Mouse (Mus musculus) embryonic fibroblast, embryonic 13.5 days (primary cell): ENCODE data around the gene Pigp. TPM values are rescaled to one million over a fixed set of nuclear protein-coding genes. Genes with fewer than 3 reads are reported as not detected.
"Not testable (repeated sequence)": the region's sequence is repeated elsewhere in the genome, so short reads cannot be mapped to it uniquely, and the experiment has no call there.

Experiments used
- H3K27ac ChIP-seq: 2 replicates; pipeline ENCODE4 v1.5.1; 2012; ENCODE audit warnings: low read length, control low read depth, inconsistent platforms; ENCODE audit not compliant: insufficient read depth
- H3K4me1 ChIP-seq: 2 replicates; pipeline ENCODE4 v1.6.1; 2011; ENCODE audit warnings: low read length; ENCODE audit not compliant: control insufficient read depth, insufficient read depth
- H3K4me3 ChIP-seq: 2 replicates; pipeline ENCODE4 v1.5.1; 2011; ENCODE audit warnings: mild to moderate bottlenecking, control low read depth, low read length; ENCODE audit not compliant: insufficient read depth
- CTCF ChIP-seq: IDR thresholded peaks from 2 replicates; pipeline ENCODE4 v1.5.1; 2011; ENCODE audit warnings: mild to moderate bottlenecking, control low read depth, low read length, moderate library complexity, borderline replicate concordance; ENCODE audit not compliant: insufficient read depth
- POLR2A ChIP-seq: IDR thresholded peaks from 2 replicates; pipeline ENCODE4 v1.6.1; 2011; ENCODE audit warnings: low read depth, mild to moderate bottlenecking, control low read depth, low read length, moderate library complexity
- polyA plus RNA-seq: library from polyadenylated mRNA; stranded (reverse); fragments of >200 nt; gene quantifications from 2 replicates; pipeline ENCODE4 v1.2.4, GENCODE M21; 2011; ENCODE audit warnings: low read depth; ENCODE audit not compliant: missing spikeins, insufficient read length

The Pigp gene
- polyA plus RNA-seq, 1 experiment = 64.3 TPM

DNA sequence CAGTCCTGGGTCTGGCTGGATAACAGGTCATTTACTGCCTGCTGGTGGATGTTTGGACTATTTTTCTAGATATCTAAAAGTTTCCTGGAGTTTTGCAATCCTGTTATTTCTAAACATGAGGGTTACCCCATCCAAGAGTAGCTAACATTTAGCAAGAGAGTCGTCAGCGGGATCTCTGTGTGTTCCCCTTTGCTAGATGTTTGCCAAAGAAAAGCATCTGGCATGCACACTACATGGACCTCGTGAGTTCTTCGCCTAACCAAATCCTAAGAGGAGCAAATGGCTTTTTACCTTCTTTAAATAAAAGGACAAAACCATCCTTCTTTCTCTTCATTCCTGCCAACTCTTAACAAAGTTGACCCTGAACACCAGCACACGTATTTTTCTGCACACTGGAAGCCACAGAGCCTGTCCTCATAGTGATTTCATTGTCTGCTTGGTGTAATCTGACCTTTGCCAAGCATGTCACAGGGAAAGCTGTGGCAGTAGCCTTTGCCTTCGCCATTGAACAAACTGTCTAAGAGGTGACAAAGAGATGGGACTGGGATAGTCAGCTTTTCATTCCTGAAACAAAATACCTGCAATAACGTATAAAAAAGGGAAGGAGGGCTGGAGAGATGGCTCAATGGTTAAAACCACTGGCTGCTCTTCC lies 24.4 kb downstream of the Pigp start:
- Histone ChIP-seq H3K4me3 (no peak overlapping the region), H3K4me1 (no peaks in the 10 kb centered on the region), H3K27ac (no peak overlapping the region)
- TF ChIP-seq POLR2A = no peak
- TF ChIP-seq CTCF = no peak

DNA sequence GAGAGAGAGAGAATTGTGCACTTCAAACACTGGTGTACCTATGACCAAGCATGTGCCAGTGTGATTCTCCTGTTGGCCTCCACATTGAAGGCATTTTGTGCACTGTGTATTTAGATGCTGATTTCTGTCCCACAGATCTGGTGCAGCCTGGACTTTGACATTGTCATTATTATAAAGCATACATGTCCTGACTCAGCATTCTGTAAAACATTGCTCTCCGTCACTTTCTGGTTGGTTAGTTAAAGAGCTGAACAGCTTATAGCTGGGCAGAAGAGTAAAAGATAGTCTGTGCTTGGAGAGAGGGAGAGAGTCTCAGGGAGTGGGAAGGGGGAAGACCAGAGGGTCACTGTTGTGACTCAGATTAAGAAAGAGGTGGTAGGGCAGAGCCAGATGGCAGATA lies 25.9 kb downstream of the Pigp start:
- H3K27ac ChIP-seq = no peak overlapping the region
- no peaks in the 10 kb centered on the region for H3K4me1 ChIP-seq
- no peak for TF ChIP-seq POLR2A
- TF ChIP-seq CTCF = no peak
- H3K4me3 ChIP-seq = no peak overlapping the region

DNA sequence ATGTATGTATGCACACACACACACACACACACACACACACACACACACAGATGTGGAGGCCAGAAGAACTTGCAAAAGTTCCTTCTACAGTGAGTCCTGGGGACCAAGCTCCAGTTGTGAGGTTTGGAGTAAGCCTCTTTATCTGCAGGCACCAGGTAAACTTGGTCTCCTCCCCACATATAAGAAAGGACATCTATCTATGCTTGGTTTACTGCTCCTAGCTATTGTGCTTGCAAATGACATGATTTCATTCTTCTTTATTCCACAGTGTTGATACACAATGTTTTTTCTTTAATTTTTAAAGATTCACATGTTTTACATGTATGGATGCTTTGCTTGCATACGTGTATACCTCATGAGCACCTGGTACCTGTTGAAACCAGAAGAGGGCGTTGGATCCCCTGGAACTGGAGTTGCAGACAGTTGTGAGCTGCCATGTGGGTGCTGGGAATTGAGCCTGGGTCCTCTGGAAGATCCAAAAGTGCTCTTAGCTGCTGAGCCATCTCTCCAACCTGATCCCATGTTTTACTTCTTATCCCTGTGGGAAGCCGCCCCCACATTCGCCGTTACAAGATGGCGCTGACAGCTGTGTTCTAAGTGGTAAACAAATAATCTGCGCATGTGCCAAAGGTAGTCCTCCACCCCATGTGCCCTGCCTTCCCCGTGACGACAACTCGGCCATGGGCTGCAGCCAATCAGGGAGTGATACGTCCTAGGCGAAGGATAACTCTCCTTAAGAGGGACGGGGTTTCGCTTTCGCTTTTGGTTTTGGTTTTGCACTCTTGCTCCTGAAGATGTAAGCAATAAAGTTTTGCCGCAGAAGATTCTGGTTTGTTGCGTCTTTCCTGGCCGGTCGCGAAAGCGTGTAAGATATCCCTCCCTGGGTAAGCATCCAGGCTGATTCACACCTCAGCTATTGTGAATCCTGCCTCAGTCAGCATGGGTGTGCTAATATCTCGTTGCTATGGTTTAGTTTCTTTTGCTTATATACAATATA lies 32.2 kb downstream of the Pigp start:
- H3K27ac ChIP-seq, H3K4me3 ChIP-seq, H3K4me1 ChIP-seq: not testable (repeated sequence)

DNA sequence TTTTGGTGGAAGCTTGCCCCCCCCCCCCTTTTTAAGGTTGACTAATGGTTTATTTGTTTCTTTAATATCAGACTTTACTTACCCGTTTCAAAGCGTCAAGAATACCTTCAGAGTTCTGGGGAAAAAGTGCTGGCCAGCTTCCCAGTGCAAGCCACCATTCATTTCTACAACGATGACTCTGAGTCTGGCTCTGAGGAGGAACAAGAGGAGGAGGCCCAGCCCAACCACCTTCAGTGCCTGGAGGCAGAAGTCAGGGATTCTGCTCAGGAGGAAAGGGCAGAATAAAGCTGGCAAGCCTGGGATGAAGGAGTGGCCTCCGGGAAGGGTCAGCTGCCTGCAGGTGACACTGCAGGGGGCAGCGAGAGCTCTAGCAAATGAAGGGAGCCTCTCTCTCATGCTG lies 36.0 kb downstream of the Pigp start:
- no peaks in the 10 kb centered on the region for H3K4me1 ChIP-seq
- H3K4me3 ChIP-seq = no peak overlapping the region
- TF ChIP-seq POLR2A (no peak), CTCF (no peak)
- H3K27ac ChIP-seq = no peak overlapping the region

DNA sequence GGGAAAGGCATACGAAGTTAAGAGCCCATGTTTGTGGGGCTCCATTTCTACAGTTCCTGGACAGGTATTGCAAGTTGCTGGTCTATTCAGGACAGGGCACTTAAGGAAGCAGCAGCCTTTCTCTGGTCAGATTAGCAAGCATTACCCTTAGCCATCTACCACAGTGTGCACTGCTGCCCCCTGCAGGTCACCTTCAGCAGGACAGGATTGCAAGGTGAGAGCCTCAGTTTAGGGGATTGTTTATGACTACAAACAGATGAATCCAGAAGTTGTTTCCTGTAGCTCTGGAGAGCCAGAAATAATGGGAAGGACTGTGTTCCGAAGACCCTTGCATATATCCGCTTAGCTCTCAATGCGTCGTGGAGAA lies 39.8 kb downstream of the Pigp start:
- H3K27ac ChIP-seq = no peak overlapping the region
- no peak overlapping the region for H3K4me3 ChIP-seq
- TF ChIP-seq CTCF (peak; percentile 87; the same call in 1 of the 2 replicates), POLR2A (no peak)
- H3K4me1 ChIP-seq = no peaks in the 10 kb centered on the region

DNA sequence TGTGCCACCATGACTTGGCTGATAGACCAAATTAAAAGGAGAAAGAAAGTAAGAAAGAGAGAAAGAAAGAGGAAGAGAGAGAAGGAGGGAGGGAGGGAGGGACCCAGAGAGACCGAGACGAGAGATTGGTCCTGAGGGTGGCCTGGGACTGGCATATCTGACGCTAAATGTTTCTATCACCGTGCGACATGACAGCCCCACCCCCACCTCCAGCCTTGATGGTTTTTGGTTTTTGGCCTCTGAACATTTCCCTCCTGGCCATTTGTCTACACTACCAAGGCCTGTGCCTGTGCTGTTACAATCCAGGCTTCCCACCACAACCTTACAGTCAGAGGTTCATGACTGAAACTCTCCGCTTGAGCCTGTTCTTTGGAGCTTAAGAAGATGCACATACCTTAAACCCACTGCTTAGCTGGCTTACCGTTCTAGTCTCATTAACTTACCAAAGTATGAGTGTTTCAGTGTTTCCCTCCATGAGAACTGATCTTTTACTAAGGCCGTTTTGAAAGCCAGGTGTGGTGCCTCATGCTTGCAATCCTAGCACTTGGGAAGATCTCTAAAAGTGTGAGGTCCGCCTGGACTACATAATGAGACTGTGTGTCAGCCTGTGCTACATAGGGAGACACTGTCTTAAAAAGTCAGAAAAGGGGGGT lies 40.3 kb downstream of the Pigp start:
- H3K27ac ChIP-seq = no peak overlapping the region
- H3K4me3 ChIP-seq = no peak overlapping the region
- TF ChIP-seq POLR2A (no peak), CTCF (no peak)
- no peaks in the 10 kb centered on the region for H3K4me1 ChIP-seq

DNA sequence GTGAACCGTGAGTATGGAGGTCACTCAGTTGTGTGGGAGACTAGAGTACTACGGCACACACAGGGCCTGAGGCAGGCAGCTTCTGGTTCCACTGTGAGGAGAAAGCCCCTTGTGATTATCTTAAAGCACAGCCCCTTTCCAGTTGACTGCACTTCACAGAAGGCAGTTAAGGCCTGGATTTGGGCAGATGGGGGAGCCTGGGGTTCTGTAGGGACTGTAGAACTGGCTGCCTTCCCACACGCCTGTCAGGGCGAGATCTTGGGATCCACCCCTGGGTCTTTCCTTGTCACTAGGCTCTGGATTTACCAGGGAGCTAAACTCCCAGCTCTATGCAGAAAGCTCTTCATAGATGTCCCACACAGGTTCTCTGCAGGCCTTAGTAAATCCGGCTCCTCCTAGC lies 41.2 kb downstream of the Pigp start:
- no peak for TF ChIP-seq POLR2A
- TF ChIP-seq CTCF = no peak

DNA sequence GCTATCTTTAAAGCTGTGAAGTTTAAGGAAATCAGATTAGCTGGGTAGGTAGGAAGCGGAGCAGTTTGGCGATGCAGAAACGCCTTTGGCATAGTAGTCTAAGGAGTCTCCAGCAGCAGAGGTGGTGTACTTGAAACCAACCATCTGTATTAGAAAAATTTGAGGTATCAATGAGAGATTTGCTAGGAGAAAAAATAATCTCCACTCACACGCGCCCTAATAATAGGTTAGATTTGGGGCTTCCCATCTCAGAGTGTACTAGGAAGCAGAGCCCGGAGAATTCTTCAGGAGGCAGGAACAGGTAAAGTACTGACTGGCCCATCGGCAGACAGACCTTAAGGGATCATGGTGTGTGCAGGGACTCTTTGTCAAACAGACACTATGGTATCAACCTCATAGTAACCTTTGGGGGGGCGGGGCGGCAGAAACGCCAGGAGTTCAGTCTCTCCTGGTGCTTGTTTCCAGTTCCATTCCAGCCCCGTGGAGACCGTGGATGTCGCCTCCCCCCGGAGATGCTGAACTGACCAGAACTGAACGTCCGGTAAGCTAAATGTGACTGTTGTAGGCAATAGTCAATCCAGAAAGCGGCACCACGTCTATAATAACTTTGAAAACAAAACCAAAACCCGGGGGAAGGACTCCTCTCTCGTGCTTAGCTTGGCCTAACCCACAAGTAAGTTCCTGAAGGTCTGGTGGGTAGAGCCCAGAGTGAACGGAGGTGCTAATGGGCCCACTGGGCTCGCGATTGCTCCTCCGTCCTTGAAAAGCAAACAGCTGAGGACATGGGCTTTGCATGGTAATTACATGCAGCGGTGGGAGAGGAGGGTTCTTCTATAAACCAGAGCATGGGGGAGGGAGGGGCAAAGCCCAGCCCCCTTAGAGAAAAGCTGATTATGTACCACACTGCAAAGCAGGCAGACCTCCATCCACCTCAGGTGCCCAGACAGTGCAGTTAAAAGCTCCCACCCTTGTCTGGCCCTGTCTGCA lies 42.5 kb downstream of the Pigp start:
- no peak overlapping the region for H3K27ac ChIP-seq
- TF ChIP-seq CTCF = no peak
- no peak for TF ChIP-seq POLR2A
- no peaks in the 10 kb centered on the region for H3K4me1 ChIP-seq
- no peak overlapping the region for H3K4me3 ChIP-seq

More for the DNA sequence above, 41.2 kb downstream of the Pigp start:
- Histone ChIP-seq H3K27ac (no peak overlapping the region), H3K4me1 (no peaks in the 10 kb centered on the region), H3K4me3 (no peak overlapping the region)
